Mouse (Mus musculus) ES-E14 (cell line): ENCODE data around the gene Tex52.

ENCODE experiments used
- CHD2 ChIP-seq: IDR thresholded peaks from 2 replicates; pipeline ENCODE4 v1.6.1; 2014; ENCODE audit warnings: mild to moderate bottlenecking, low read depth, low read length, inconsistent platforms
- MAFK ChIP-seq: IDR thresholded peaks from 2 replicates; pipeline ENCODE4 v1.6.1; 2014; ENCODE audit warnings: mild to moderate bottlenecking, low read depth, low read length, inconsistent platforms; ENCODE audit not compliant: insufficient read depth
- ZC3H11A ChIP-seq: IDR thresholded peaks from 2 replicates; pipeline ENCODE4 v1.6.1; 2012; ENCODE audit warnings: low read depth, mild to moderate bottlenecking, inconsistent platforms, low read length, borderline replicate concordance

DNA sequence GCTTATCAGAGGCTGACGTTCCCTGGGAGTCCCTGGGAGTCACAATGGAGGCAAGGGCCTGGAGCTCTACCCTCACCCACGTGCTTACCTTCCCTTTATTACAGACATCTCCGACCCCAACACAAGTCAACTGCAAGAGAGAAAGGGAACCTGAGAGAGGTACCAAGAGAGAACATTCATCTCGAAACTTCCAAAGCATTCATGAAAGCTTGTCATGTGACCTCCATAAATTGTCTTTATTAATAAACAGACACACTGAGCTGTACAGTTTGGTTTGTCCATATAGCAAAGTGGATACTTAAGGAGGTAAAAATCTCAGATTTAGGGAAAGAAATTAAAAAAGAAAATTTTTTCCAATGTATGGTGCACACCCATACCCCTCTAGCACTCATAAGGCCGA, 40.9 kb downstream of the Tex52 start:
- TF ChIP-seq CHD2 (no peak), ZC3H11A (no peak), MAFK (no peak)
